Mouse (Mus musculus) layer of hippocampus, postnatal 10 days (tissue): ENCODE results near the gene Zfp740. TPM values are rescaled to one million over a fixed set of nuclear protein-coding genes. Genes with fewer than 3 reads are reported as not detected.
A peak's percentile ranks its signal among the peaks of the same experiment; 100 is the strongest.
"Not testable (repeated sequence)": the region's sequence is repeated elsewhere in the genome, so short reads cannot be mapped to it uniquely, and the experiment has no call there.

Experiments
- DNase-seq, 2 experiments: peaks; one replicate each; pipeline ENCODE4 v3.0.0; 2021; ENCODE audit warnings: low spot score in 2 of 2
- long read RNA-seq: library from polyadenylated mRNA; stranded (forward); transcript quantifications from one replicate; pipeline ENCODE4 v2.0.0, GENCODE M21; 2023
- total RNA-seq, 2 experiments: library from RNA; stranded (reverse); gene quantifications; 2 replicates each; pipeline ENCODE4 v1.2.3; 2021

Zfp740 gene
- 10 to 100 TPM; 64.4 to 68.3 TPM for total RNA-seq
- long read RNA-seq, full-length matches to known transcripts, result 4 of 17 reads
- long read RNA-seq, partial matches to known transcripts, result 1 of 17 reads
- long read RNA-seq, other reads (novel, unspliced or antisense), result 12 of 17 reads

GRCm38 (mm10) chr15:102202971-102203834, at the start of gene Zfp740:
Gene Zfp740, plus strand, starts transcription at chr15:102203249.
- peak; percentile 89 to 95 for DNase-seq

- not testable (repeated sequence) for DNase-seq
Observed at GRCm38 (mm10) chr15:102155006-102155405, 48.0 kb upstream of the Zfp740 start.

GRCm38 (mm10) chr15:102156836-102157235, 46.2 kb upstream of the Zfp740 start:
- DNase-seq, result no peak

- no peak for DNase-seq
Observed at GRCm38 (mm10) chr15:102160415-102161060, 42.5 kb upstream of the Zfp740 start.

GRCm38 (mm10) chr15:102163900-102164693, 39.0 kb upstream of the Zfp740 start:
- DNase-seq, result no peak

- DNase-seq, result no peak
Observed at GRCm38 (mm10) chr15:102165468-102166100, 37.5 kb upstream of the Zfp740 start.

- DNase-seq, result no peak
Observed at GRCm38 (mm10) chr15:102167620-102168021, 35.4 kb upstream of the Zfp740 start.

GRCm38 (mm10) chr15:102169064-102169463, 34.0 kb upstream of the Zfp740 start:
- DNase-seq, result no peak

- DNase-seq, result no peak
Observed at GRCm38 (mm10) chr15:102173581-102173980, 29.5 kb upstream of the Zfp740 start.

GRCm38 (mm10) chr15:102175736-102176319, 27.2 kb upstream of the Zfp740 start:
- DNase-seq, result no peak

- DNase-seq, result no peak
Observed at GRCm38 (mm10) chr15:102176571-102177316, 26.3 kb upstream of the Zfp740 start.

- no peak for DNase-seq
Observed at GRCm38 (mm10) chr15:102177417-102177816, 25.6 kb upstream of the Zfp740 start.

GRCm38 (mm10) chr15:102178279-102178678, 24.8 kb upstream of the Zfp740 start:
- peak; percentile 83 for DNase-seq

- no peak for DNase-seq
Observed at GRCm38 (mm10) chr15:102179106-102179505, 23.9 kb upstream of the Zfp740 start.

GRCm38 (mm10) chr15:102179924-102180323, 23.1 kb upstream of the Zfp740 start:
- DNase-seq, result no peak

- DNase-seq, result no peak
Observed at GRCm38 (mm10) chr15:102183076-102183475, 20.0 kb upstream of the Zfp740 start.

GRCm38 (mm10) chr15:102186239-102186638, 16.8 kb upstream of the Zfp740 start:
- no peak for DNase-seq

GRCm38 (mm10) chr15:102188096-102188495, 15.0 kb upstream of the Zfp740 start:
- no peak for DNase-seq

GRCm38 (mm10) chr15:102188883-102189282, 14.2 kb upstream of the Zfp740 start:
- no peak for DNase-seq

GRCm38 (mm10) chr15:102191699-102192098, 11.3 kb upstream of the Zfp740 start:
- no peak for DNase-seq
